Mouse (Mus musculus): ENCODE data around the gene Mndal.
"Not testable (repeated sequence)": the region's sequence is repeated elsewhere in the genome, so short reads cannot be mapped to it uniquely, and the experiment has no call there.

- not testable (repeated sequence) for TF ChIP-seq CTCF (IDR thresholded peaks at IDR 0.05; ENCODE audit: borderline replicate concordance, control insufficient read depth, extremely low read depth, insufficient read depth, low read length, poor library complexity); POLR2A (IDR thresholded peaks at IDR 0.05; ENCODE audit: control insufficient read depth, extremely low read depth, insufficient read depth, low read length, poor library complexity)
Observed at GRCm38 (mm10) chr1:173913256-173913791, 29.0 kb downstream of the Mndal start.
